Mouse (Mus musculus) cerebellum, adult 8-10 months (tissue): ENCODE data around the gene Gm17728.
"Not testable (repeated sequence)": the region's sequence is repeated elsewhere in the genome, so short reads cannot be mapped to it uniquely, and the experiment has no call there.

ENCODE experiments used
- DNase-seq: peaks from one replicate; pipeline ENCODE4 v3.0.0; 2022

Gm17728 gene

DNA sequence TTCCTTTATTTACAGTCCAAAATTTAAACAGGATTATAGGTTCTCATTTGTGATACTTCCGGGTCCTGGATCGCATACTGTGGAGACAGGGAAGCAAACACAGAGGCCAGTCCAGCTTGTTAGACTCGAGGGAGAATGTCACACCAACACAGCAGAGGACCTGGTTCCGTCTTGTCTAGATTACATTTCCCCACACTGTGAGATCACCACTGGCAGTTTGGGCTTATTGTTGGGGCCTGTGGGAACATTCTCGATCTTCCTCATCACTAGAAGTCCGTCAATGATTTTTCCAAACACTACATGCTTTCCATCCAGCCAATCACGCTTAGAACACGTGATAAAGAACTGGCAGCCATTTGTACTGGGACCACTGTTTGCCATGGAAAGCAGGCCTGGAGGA is at the start of gene Gm17728:
Gm17728 (plus strand) TSS at position 301 of the 400 bp plus-strand sequence.
- not testable (repeated sequence) for DNase-seq

GRCm38 (mm10) chr17:9397493-9397892 is 24.4 kb upstream of the Gm17728 start:
- no peak for DNase-seq

- no peak for DNase-seq
These were observed 23.3 kb upstream of the Gm17728 start for GRCm38 (mm10) chr17:9398551-9398950.

- DNase-seq: no peak
These were observed 17.9 kb upstream of the Gm17728 start for GRCm38 (mm10) chr17:9403991-9404390.

GRCm38 (mm10) chr17:9407640-9408039 is 14.2 kb upstream of the Gm17728 start:
- no peak for DNase-seq

- DNase-seq: no peak
These were observed 2.8 kb upstream of the Gm17728 start for GRCm38 (mm10) chr17:9419016-9419415.

- peak; percentile 1 for DNase-seq
These were observed 6.6 kb downstream of the Gm17728 start for GRCm38 (mm10) chr17:9428374-9428994.

GRCm38 (mm10) chr17:9439997-9440655 is 18.3 kb downstream of the Gm17728 start:
- no peak for DNase-seq

GRCm38 (mm10) chr17:9456406-9456805 is 34.5 kb downstream of the Gm17728 start:
- no peak for DNase-seq

- DNase-seq: no peak
These were observed 39.0 kb downstream of the Gm17728 start for GRCm38 (mm10) chr17:9460904-9461303.
